Mouse (Mus musculus): ENCODE measurements around the gene Dclre1c.

Gene Dclre1c

DNA sequence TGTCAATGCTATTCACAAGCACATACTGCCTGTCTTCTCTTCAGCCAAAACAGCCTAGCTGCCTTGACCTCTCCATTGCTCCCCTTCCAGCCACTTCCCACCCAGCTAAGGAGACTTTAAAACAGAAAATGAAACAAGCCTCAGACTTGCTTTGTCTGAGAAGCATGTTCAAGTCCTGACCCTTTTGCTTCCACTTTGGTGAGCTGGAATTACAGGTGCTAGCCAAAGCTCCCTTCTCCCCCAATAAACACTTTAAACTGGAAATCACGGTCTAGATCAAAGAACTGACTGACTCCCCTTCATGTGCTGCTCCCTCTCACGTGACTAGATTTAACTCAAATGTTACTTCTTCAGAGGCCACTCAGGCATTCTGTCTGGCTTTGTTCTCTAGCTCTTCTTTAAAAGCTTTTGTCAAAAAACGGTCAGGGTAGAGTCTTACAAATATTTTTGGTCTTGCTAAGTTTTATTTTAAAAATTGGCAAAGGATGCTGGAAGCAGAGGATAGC lies 51.9 kb downstream of the Dclre1c start:
- no peak for DNase-seq

DNA sequence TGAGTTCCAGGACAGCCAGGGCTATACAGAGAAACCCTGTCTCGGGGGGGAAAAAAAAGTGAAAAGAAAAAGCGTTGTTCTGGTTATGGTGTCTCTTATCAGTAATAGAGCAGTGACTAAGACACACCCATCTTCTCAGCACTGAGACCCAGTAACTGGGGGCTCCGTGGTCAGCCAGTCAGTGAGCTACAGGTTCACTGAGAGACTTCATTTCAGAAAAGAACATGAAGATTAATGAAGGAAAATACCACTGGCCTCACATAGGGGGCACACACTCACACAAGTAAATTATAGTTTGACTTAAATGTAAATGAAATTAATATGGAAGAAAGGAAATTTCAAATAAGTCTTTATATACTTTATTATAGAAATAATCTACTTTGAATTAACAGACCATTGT lies 56.3 kb downstream of the Dclre1c start:
- no peak for DNase-seq

DNA sequence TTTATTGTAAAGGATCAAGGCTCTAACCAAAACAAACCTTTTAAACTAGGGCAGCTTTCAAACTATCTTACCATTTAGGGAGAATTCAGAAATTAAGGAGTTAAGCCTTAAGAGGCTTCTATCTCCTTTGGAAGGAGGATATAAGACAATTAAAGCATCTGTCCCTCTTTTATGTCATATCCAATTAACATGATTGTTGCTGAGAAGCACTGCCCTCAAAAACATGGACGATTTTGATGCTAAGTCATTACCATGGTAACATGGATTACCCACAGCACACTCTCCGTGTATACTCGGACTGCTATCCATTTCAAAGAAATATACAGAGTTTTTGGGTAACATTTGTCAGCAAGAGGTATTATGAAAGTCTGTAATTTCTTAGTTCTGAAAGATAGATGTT lies 65.9 kb downstream of the Dclre1c start:
- no peak for DNase-seq

DNA sequence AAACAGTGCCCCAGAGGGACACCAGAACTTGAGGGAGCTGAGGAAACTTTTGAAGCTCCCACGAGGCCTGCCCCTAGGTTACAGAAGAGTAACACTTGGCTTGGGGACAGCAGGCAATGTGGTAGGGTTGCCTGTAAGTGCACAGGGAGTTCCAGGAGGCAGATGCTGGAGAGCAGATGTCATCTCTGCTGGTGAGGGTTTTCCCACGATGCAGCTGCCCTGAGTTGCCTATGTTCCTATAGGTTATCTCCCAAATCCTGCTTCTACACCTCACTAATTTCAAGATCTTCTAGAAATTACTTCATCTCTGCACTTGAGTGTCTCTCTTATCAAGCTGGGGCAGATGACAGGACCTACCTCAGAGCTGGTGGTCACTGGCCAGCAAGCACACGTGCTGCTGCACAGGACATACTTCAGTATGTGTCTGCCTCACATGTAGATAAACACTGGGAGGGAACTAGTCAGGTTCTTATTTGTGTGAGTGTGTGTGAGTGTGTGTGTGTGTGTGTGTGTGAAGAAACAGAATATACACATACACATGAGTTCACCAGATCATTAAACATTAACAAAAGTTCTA lies 70.0 kb downstream of the Dclre1c start:
- DNase-seq, result no peak

DNA sequence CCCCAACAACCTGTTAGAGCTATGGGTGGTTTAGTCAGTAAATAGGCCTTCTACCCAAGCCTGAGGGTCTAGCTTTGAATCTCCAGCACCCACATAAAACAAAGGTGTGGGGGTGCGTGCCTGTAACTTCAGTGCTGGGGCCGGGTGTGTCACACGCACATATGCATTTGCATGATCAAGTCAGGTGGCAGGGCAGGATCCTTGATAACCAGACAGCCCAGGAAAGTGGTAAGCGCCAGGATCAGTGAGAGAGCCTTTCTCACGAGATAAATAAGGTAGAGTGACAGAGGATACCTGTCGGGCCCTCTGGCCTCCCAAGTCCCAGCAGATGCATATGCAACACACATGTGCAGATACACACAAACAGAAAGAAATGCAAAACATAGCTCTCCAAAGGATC lies 75.6 kb downstream of the Dclre1c start:
- no peak for DNase-seq

DNA sequence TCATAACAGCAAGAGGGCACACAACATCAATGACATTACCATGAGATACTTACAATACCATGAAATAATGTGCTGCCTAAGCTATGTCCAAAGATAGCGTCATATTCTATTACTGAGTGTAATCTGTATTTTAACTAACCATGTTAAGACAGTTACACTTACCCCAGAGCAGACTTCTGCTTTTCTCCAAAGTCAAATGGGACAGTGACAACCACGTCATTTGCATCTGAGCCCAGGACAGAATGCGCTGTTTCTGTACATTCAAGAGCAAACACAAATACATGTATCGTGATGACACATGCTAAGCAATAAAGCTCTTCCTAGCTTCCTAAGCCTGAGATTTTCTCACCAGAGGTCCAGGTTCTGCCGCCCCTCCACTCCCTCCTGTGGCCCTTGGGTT lies 77.0 kb downstream of the Dclre1c start:
- DNase-seq, result no peak

DNA sequence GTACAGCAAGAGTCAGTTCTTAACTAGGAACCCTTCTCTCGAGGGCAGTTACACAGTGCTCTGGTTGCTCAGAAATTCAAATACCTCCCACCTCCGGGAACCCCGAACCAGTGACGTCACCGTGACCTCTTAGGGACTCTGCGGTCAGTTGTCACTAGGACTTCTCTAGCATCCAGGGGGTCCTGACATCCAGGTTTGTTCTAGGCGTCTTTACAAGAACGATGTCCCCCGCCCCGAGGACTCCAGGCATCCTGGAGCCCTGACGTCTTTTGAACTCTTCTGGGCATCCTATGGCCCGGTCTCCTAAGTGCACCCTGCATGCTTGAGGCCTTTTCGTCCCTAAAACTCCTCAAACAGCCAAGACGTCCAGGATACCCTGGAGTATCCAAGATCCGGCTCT lies 88.1 kb downstream of the Dclre1c start:
- peak; percentile 31 to 39 for DNase-seq

DNA sequence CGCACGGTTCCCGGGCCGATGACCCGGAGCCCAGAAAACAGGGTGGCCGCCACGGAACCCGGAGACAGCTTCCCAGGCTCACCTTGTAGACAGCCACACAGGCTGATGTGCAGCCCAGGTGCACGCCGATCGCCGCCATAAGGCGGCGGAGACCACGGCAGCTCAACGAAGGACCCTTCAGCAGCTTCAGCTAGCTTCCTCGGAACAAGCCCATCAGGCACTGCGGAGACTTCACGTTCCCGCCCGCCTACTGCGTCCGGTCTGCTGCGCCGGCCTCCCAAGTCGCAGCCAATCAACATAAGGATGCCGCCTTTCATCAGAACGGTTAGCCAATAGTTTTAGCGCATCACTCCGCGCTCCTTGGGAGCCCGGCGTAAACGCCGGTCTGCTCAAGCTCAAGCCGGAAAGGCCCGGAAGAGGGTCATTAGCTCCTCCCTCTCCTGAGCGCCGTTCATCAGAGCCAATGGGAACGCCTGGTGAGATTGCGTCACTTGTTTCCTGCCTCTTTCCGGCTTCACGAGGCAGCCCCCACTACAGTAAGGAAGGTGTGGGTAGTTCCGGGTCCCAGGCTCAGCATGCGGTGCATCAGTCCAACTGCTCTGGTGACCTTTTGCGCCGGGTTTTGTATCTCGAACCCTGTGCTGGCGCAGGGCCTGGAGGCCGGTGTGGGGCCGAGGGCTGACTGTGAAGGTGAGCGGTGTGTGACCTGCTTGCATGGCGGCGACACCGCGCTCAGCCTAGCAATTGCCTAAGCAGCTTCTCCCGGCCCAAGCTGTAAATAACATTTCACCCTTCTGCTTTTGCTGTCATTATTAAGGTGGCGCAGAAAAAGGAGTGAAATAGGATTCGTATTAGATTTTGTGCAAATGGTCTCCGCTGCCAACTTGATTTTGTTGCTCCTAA lies 88.9 kb downstream of the Dclre1c start, which contains the start of the genes Gm45902, Hspa14 and Cdnf:
Gene Gm45902, minus strand, starts transcription at position 239 of the 903 bp plus-strand sequence.
Gene Hspa14, minus strand, starts transcription at position 263 of the 903 bp plus-strand sequence.
Gene Cdnf, plus strand, starts transcription at position 479 of the 903 bp plus-strand sequence.
- DNase-seq, result peak; percentile 94 to 97

Data from thymus, adult 18-20 months (tissue).